Mouse (Mus musculus) cortical plate, adult 2 months (tissue): ENCODE results near the gene Sema4c. TPM values are rescaled to one million over a fixed set of nuclear protein-coding genes. Genes with fewer than 3 reads are reported as not detected.

Experiments used
- H3K27ac ChIP-seq: fragments of 200-500 bp; 2 replicates; pipeline ENCODE4 v1.5.1; 2012; ENCODE audit warnings: low read length, control low read depth, inconsistent platforms; ENCODE audit not compliant: insufficient read depth
- H3K4me1 ChIP-seq: fragments of 200-500 bp; 2 replicates; pipeline ENCODE4 v1.6.1; 2011; ENCODE audit warnings: low read length; ENCODE audit not compliant: control insufficient read depth, insufficient read depth
- H3K4me3 ChIP-seq: fragments of 200-500 bp; 2 replicates; pipeline ENCODE4 v1.5.1; 2011; ENCODE audit warnings: mild to moderate bottlenecking, low read length, control low read depth; ENCODE audit not compliant: insufficient read depth
- CTCF ChIP-seq: fragments of 200-500 bp; IDR thresholded peaks from 2 replicates; pipeline ENCODE4 v1.5.1; 2011; ENCODE audit warnings: mild to moderate bottlenecking, control low read depth, low read length; ENCODE audit not compliant: insufficient read depth; ENCODE audit errors: extremely low read depth
- POLR2A ChIP-seq: fragments of 200-500 bp; IDR thresholded peaks from 2 replicates; pipeline ENCODE4 v1.6.1; 2011; ENCODE audit warnings: mild to moderate bottlenecking, low read length, control low read depth; ENCODE audit not compliant: insufficient read depth; ENCODE audit errors: extremely low read depth
- polyA plus RNA-seq: library from polyadenylated mRNA; depleted of rRNA; stranded (reverse); fragments of >200 nt; gene quantifications from 2 replicates; pipeline ENCODE4 v1.2.3, GENCODE M21; 2012; rRNA removed

Gene Sema4c
- polyA plus RNA-seq: 10.8 and 11.7 TPM in 2 replicates

GRCm38 (mm10) chr1:36558031-36558993 is at the start of gene Sema4c:
Sema4c (minus strand) TSS chr1:36558349.
- Histone ChIP-seq H3K4me1 (peaks cover 4% of the 10 kb centered on the region; the same call in 1 of the 2 replicates), H3K27ac (peak within 1 kb of the TSS; percentile 67), H3K4me3 (peak within 1 kb of the TSS; percentile 73)
- TF ChIP-seq POLR2A (peak; percentile 16; the same call in 1 of the 2 replicates), CTCF (no peak)

- Histone ChIP-seq H3K4me3 (no peak overlapping the region), H3K4me1 (peaks cover 16% of the 10 kb centered on the region), H3K27ac (no peak overlapping the region)
- TF ChIP-seq POLR2A: no peak
- TF ChIP-seq CTCF: no peak
Observed at GRCm38 (mm10) chr1:36606951-36607350, 48.8 kb upstream of the Sema4c start.

DNA sequence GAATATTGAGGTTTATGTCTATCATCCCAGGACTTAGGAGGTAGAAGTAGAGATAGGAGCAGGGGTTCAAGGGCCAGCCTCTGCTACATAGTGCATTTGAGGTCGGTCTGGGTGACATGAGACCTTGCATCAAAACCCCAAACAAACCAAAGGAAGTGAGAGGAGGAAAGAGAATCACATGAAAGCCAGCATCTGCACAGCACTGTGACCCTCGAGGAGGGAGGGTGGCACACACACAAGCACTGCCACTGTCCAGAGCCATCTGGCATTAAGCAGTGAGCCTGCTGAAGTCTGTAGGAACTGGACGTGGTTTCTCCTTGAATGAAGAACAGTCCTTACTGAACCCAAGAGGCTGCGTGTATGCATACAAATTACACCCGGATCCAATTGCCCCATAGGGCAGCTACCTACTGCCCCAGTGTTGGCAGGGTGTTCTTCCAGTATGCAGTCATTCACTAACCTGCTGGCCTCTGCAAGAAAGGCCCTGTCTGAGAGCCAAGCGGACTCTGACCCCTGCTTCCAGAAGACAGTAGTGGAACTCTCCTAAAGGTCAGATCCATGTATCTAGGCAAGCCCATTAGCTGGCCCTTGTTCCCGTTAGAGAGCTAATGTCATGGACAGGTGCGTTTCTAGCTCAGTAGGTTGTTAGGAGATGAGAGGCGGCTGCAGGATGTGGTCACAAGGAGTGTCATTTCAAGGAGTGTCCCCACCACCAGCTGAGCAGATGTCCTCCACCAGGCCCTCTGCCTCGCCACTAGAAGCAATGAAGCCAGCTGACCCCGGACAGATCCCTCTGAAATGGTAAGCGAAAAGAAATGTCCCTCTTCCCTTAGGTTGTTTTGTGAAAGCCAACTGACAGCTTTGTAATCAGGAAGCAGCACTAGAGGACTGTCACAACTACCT is 46.4 kb upstream of the Sema4c start:
- Histone ChIP-seq H3K4me3 (no peak overlapping the region), H3K4me1 (peaks cover 14% of the 10 kb centered on the region), H3K27ac (no peak overlapping the region)
- TF ChIP-seq POLR2A (no peak), CTCF (no peak)

GRCm38 (mm10) chr1:36603361-36603760 is 45.2 kb upstream of the Sema4c start:
- no peak overlapping the region for H3K27ac ChIP-seq
- H3K4me3 ChIP-seq: no peak overlapping the region
- TF ChIP-seq POLR2A: no peak
- no peak for TF ChIP-seq CTCF
- H3K4me1 ChIP-seq: peaks cover 14% of the 10 kb centered on the region

- peaks cover 13% of the 10 kb centered on the region for H3K4me1 ChIP-seq
- no peak overlapping the region for H3K27ac ChIP-seq
- H3K4me3 ChIP-seq: no peak overlapping the region
- TF ChIP-seq POLR2A (no peak), CTCF (no peak)
Observed at GRCm38 (mm10) chr1:36602271-36602670, 44.1 kb upstream of the Sema4c start.

GRCm38 (mm10) chr1:36598411-36598810 is 40.3 kb upstream of the Sema4c start:
- TF ChIP-seq POLR2A (no peak), CTCF (no peak)

GRCm38 (mm10) chr1:36596114-36596513 is 38.0 kb upstream of the Sema4c start:
- no peak overlapping the region for H3K4me3 ChIP-seq
- no peak for TF ChIP-seq POLR2A
- no peak for TF ChIP-seq CTCF
- H3K4me1 ChIP-seq: no peaks in the 10 kb centered on the region
- no peak overlapping the region for H3K27ac ChIP-seq

More at GRCm38 (mm10) chr1:36598411-36598810, 40.3 kb upstream of the Sema4c start:
- H3K4me3 ChIP-seq: no peak overlapping the region
- H3K4me1 ChIP-seq: peaks cover 4% of the 10 kb centered on the region; the same call in 1 of the 2 replicates
- H3K27ac ChIP-seq: no peak overlapping the region

GRCm38 (mm10) chr1:36595167-36595931 is 37.2 kb upstream of the Sema4c start:
- Histone ChIP-seq H3K4me3 (no peak overlapping the region), H3K4me1 (no peaks in the 10 kb centered on the region), H3K27ac (no peak overlapping the region)
- no peak for TF ChIP-seq POLR2A
- no peak for TF ChIP-seq CTCF
